Mouse (Mus musculus) hindbrain, embryonic 11.5 days (tissue): ENCODE data around the gene Gng13. TPM values are rescaled to one million over a fixed set of nuclear protein-coding genes. Genes with fewer than 3 reads are reported as not detected.
A peak's percentile ranks its signal among the peaks of the same experiment; 100 is the strongest.

Experiments
- ATAC-seq: fragments of 200-750 bp; cut with Nextera tagmentation; 2 replicates; pipeline ENCODE4 v1.8.0; 2017; ENCODE audit warnings: mild to moderate bottlenecking, moderate TSS enrichment, moderate library complexity; ENCODE audit not compliant: low FRiP score
- DNase-seq: peaks from one replicate; pipeline ENCODE4 v3.0.0-alpha.2; 2015; ENCODE audit warnings: low spot score
- H3K27ac ChIP-seq: fragments of 300-500 bp; sonication (generic); 2 replicates; pipeline ENCODE4 v1.5.1; 2014; ENCODE audit warnings: mild to moderate bottlenecking, low read depth, low read length
- H3K27me3 ChIP-seq: fragments of 300-500 bp; sonication (generic); 2 replicates; pipeline ENCODE4 v1.6.1; 2014; ENCODE audit warnings: mild to moderate bottlenecking, low read length, moderate library complexity, mixed read lengths; ENCODE audit not compliant: control insufficient read depth, insufficient read depth
- H3K36me3 ChIP-seq: fragments of 300-500 bp; sonication (generic); 2 replicates; pipeline ENCODE4 v1.6.1; 2014; ENCODE audit warnings: mild to moderate bottlenecking, low read length, moderate library complexity, mixed read lengths; ENCODE audit not compliant: control insufficient read depth, insufficient read depth
- H3K4me1 ChIP-seq: fragments of 300-500 bp; sonication (generic); replicated peaks from 2 replicates; pipeline ENCODE4 v1.6.1; 2014; ENCODE audit warnings: low read length, mixed read lengths; ENCODE audit not compliant: control insufficient read depth, insufficient read depth
- H3K4me2 ChIP-seq: fragments of 300-500 bp; sonication (generic); replicated peaks from 2 replicates; pipeline ENCODE4 v1.6.1; 2014; ENCODE audit warnings: mild to moderate bottlenecking, low read depth, low read length
- H3K4me3 ChIP-seq: fragments of 300-500 bp; sonication (generic); 2 replicates; pipeline ENCODE4 v1.5.1; 2014; ENCODE audit warnings: low read depth, low read length
- H3K9ac ChIP-seq: fragments of 300-500 bp; sonication (generic); 2 replicates; pipeline ENCODE4 v1.6.1; 2014; ENCODE audit warnings: low read depth, low read length
- H3K9me3 ChIP-seq: fragments of 300-500 bp; sonication (generic); 2 replicates; pipeline ENCODE4 v1.6.1; 2016; ENCODE audit warnings: low read length; ENCODE audit not compliant: control insufficient read depth
- WGBS: fragments of 180-500 bp; shearing (Covaris S2); extraction: QIAGEN DNeasy Blood & Tissue Kit; methylation state at CpG from one replicate; pipeline ENCODE4 v1.1.7; 2014; 5-methylcytosine and 5-hydroxymethylcytosine counted together
- polyA plus RNA-seq: library from polyadenylated mRNA; unstranded; fragments of >200 nt; fragmentation: Nextera tagmentation; extraction: Ambion mirVana; gene quantifications from 2 replicates; pipeline ENCODE4 v1.2.1, GENCODE M21; 2014

Gene Gng13
- polyA plus RNA-seq, 1 experiment from 2014 or later = 2.5 TPM

DNA sequence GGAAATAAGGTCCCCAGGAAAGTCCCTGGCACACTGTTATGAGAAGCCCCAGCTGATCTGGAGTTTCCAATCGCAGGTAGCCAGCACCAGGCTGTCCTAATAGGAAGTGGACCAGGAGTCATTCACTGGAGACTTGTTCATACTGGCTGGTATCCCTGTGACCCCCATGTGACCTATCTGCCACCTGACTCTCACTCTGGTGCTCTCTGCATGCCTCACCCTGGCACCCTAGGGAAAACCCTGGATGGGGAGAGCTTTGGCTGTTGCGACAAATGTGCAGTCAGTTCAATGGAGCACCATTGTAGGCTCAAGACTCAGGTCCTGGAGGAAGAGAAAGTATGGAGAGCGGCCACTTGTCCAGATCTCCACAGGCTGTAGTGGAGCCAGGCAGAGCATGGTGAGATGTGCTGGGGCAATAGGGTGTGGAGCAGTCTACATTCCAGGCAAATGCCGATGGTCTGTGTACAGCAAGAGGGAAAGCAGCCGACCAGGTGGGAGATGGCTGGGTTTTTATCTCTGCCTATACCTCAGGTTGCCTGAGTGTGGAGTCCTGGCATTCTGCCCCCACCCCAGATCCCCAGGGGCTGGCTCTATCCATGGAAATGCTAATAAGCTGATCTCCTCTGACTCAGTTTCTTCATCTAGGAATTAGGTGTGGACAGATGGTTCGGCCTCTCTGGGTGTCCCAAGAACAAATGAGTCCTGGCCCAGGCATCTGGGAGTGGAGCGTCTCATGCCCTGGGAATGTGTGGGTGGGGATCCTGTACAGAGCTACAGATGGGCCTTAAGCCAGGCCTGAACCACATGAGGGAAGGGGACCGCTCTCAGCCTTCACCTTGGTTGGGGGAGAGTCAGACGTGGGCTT, 39.6 kb downstream of the Gng13 start:
- Histone ChIP-seq H3K9ac (no peak overlapping the region), H3K36me3 (no peaks in the 10 kb centered on the region), H3K9me3 (no peaks in the 10 kb centered on the region), H3K4me3 (no peak overlapping the region), H3K4me2 (no peak overlapping the region), H3K4me1 (no peaks in the 10 kb centered on the region), H3K27ac (no peak overlapping the region), H3K27me3 (no peaks in the 10 kb centered on the region)
- no peak for DNase-seq
- 83% methylated on average over 9 of the region's 9 CpGs for WGBS
- no peak for ATAC-seq

DNA sequence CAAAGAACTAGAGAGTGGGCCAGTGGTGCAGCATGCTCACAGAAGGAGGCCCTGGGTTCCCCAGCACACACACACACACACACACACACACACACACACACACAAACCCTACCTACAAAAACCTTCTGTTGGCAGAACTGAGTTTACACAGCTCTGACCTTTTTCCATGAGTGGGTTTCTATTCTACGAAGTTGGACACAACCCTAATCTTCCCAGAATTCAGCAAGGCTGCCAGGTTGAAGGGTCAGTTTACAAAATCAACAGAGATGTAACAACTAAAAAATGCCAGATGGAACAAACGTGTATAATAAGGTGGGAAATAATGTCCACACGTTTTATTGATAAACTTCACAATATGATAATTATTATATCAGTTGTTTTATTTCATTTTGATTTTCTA, 40.7 kb downstream of the Gng13 start:
- no peaks in the 10 kb centered on the region for H3K36me3 ChIP-seq
- H3K9me3 ChIP-seq = no peaks in the 10 kb centered on the region
- ATAC-seq = no peak
- H3K4me2 ChIP-seq = no peak overlapping the region
- no peaks in the 10 kb centered on the region for H3K4me1 ChIP-seq
- DNase-seq = no peak
- no peak overlapping the region for H3K4me3 ChIP-seq
- H3K27me3 ChIP-seq = no peaks in the 10 kb centered on the region
- WGBS = 73% methylated on average over 3 of the region's 3 CpGs
- H3K27ac ChIP-seq = no peak overlapping the region
- H3K9ac ChIP-seq = no peak overlapping the region

DNA sequence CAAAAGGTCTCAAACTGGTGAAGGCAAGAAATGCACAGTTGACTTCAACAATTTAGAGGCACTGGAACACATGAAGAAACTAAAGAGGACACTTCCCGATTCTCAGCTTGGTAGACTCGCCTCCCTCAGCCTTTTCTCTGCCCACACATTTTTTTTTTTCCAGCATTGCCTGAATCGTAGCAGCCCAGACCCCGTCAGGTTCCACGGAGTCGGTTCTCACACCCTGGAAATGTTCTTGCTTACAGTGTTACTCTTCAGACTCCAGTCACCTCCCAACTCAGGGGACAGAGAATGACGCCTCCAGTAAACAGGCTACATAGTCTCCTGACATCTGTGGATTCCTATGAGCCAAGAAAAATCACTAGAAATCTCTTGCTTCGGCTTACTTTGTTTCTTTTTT, 43.2 kb downstream of the Gng13 start:
- no peaks in the 10 kb centered on the region for H3K4me1 ChIP-seq
- H3K36me3 ChIP-seq = no peaks in the 10 kb centered on the region
- WGBS = 73% methylated on average over 8 of the region's 8 CpGs
- H3K4me2 ChIP-seq = no peak overlapping the region
- no peak for DNase-seq
- H3K9ac ChIP-seq = no peak overlapping the region
- no peak for ATAC-seq
- H3K9me3 ChIP-seq = no peaks in the 10 kb centered on the region
- H3K4me3 ChIP-seq = no peak overlapping the region
- H3K27ac ChIP-seq = no peak overlapping the region
- H3K27me3 ChIP-seq = no peaks in the 10 kb centered on the region

DNA sequence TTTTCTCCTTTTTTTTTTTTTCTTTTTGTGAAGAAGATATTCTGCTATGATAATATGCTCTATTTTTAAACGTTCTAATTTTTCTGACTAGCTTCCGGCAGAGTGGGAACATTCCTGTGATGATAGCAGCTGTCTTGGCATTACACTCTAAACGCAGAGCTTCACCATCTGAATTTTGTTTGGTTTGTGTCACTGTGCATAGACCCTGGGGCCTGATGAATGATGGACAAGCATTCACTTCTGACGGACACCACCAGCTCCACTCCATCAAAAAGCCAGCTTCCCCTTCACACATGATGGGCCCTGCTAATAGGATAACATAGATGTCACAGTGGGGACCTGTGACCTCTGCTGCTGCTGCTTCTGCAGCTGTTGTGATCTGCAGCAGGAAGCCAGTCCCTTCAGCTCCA, 44.6 kb downstream of the Gng13 start:
- no peak overlapping the region for H3K9ac ChIP-seq
- WGBS = 34% methylated on average over 4 of the region's 4 CpGs
- no peak overlapping the region for H3K27ac ChIP-seq
- no peaks in the 10 kb centered on the region for H3K36me3 ChIP-seq
- H3K27me3 ChIP-seq = no peaks in the 10 kb centered on the region
- H3K9me3 ChIP-seq = no peaks in the 10 kb centered on the region
- no peak overlapping the region for H3K4me3 ChIP-seq
- H3K4me2 ChIP-seq = no peak overlapping the region
- H3K4me1 ChIP-seq = no peaks in the 10 kb centered on the region
- no peak for ATAC-seq
- DNase-seq = peak; percentile 32

DNA sequence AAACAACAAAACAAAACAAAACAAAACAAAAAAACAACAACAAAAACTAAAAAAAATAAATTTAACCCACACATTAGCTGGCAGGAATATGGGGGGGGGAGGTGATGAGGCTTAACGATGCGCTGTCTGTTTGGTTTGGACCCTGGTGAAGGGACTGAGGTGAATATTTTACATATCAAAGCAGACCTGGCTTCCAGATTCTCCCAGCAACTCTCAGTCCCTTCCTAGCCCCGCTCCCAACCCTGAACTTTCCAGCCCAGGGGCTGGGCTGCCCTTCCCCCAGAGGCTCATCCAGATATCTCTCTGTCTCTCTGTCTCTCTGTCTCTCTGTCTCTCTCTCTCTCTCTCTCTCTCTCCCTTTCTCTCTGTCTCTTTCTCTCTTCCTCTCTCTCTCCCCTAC, 45.6 kb downstream of the Gng13 start:
- DNase-seq (no peak), ATAC-seq (no peak)
- WGBS = 32% methylated on average over 3 of the region's 3 CpGs
- H3K27me3 ChIP-seq = no peaks in the 10 kb centered on the region
- no peak overlapping the region for H3K9ac ChIP-seq
- no peaks in the 10 kb centered on the region for H3K4me1 ChIP-seq
- no peaks in the 10 kb centered on the region for H3K9me3 ChIP-seq
- no peak overlapping the region for H3K4me3 ChIP-seq
- no peaks in the 10 kb centered on the region for H3K36me3 ChIP-seq
- no peak overlapping the region for H3K27ac ChIP-seq
- no peak overlapping the region for H3K4me2 ChIP-seq

DNA sequence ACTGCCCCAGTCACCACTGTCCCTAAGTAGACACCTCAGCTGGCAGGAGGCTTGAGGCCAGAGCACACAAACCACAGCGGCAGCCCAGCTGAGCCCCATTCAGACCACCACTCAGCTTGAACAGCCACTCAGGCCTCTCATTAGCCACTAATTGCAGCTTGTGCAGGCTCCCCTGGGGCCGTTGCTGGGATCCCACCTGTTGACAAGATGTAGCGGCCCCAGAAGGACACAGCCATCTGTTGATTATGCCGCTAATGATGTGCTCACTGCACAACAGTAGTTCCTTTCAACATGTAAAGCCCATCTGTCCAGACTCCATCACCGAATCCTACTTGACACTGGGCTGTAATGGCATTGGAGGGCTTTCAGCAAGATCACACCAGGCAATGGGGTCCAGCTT, 48.9 kb downstream of the Gng13 start:
- Histone ChIP-seq H3K27ac (no peak overlapping the region), H3K9me3 (no peaks in the 10 kb centered on the region), H3K4me1 (no peaks in the 10 kb centered on the region), H3K9ac (no peak overlapping the region), H3K4me2 (no peak overlapping the region), H3K27me3 (0 out of 2 replicates have a peak, but pooled peaks cover 2% of the 10 kb centered on the region), H3K4me3 (no peak overlapping the region), H3K36me3 (no peaks in the 10 kb centered on the region)
- peak; percentile 68 for DNase-seq
- 50% methylated on average over 5 of the region's 5 CpGs for WGBS
- ATAC-seq = peak; percentile 53; the same call in 1 of the 2 replicates

Other genes starting within 250 kb of the Gng13 start
- gene Sstr5, start 219.9 kb upstream of the Gng13 start, polyA plus RNA-seq = 0.07 and 0.12 TPM in 2 replicates
- 7.1 TPM in 2 replicates for gene Sox8, start 146.5 kb upstream of the Gng13 start, polyA plus RNA-seq
- 23.1 and 26.9 TPM in 2 replicates for gene Lmf1, start 138.1 kb upstream of the Gng13 start, polyA plus RNA-seq
- 11.9 and 14.4 TPM in 2 replicates for gene Chtf18, start 10.2 kb downstream of the Gng13 start, polyA plus RNA-seq
- 17.2 and 18.0 TPM in 2 replicates for gene Rpusd1, start 10.5 kb downstream of the Gng13 start, polyA plus RNA-seq
- gene Mslnl, start 18.9 kb downstream of the Gng13 start, polyA plus RNA-seq = not detected in 2 replicates
- 0.25 TPM in 1 of 2 replicates, not detected in the other for gene Msln, start 37.2 kb downstream of the Gng13 start, polyA plus RNA-seq
- 19.9 and 23.2 TPM in 2 replicates for gene Narfl, start 56.6 kb downstream of the Gng13 start, polyA plus RNA-seq
- 63.6 and 70.3 TPM in 2 replicates for gene Haghl, start 68.5 kb downstream of the Gng13 start, polyA plus RNA-seq
- 0.42 TPM in 1 of 2 replicates, not detected in the other for gene Ccdc78, start 69.4 kb downstream of the Gng13 start, polyA plus RNA-seq
- 64.8 and 70.9 TPM in 2 replicates for gene Fam173a, start 75.7 kb downstream of the Gng13 start, polyA plus RNA-seq
- gene AC134908.4, start 78.5 kb downstream of the Gng13 start, polyA plus RNA-seq = 0.56 TPM in 1 of 2 replicates, not detected in the other
- gene Metrn, start 80.0 kb downstream of the Gng13 start, polyA plus RNA-seq = 16.9 and 24.1 TPM in 2 replicates
- gene Fbxl16, start 91.9 kb downstream of the Gng13 start, polyA plus RNA-seq = 12.2 and 15.0 TPM in 2 replicates
- 22.0 and 23.5 TPM in 2 replicates for gene Wdr24, start 106.5 kb downstream of the Gng13 start, polyA plus RNA-seq
- 46.3 and 54.0 TPM in 2 replicates for gene Jmjd8, start 111.7 kb downstream of the Gng13 start, polyA plus RNA-seq
- 290 and 306 TPM in 2 replicates for gene Stub1, start 116.2 kb downstream of the Gng13 start, polyA plus RNA-seq
- gene Rhbdl1, start 120.1 kb downstream of the Gng13 start, polyA plus RNA-seq = 3.1 TPM in 2 replicates
- 1.3 and 1.7 TPM in 2 replicates for gene Gm20683, start 124.6 kb downstream of the Gng13 start, polyA plus RNA-seq
- gene Rhot2, start 127.7 kb downstream of the Gng13 start, polyA plus RNA-seq = 7.9 and 9.3 TPM in 2 replicates
- 13.4 and 14.3 TPM in 2 replicates for gene Wdr90, start 144.3 kb downstream of the Gng13 start, polyA plus RNA-seq
- gene Mcrip2, start 151.6 kb downstream of the Gng13 start, polyA plus RNA-seq = 7.0 and 8.3 TPM in 2 replicates
- 53.2 and 56.6 TPM in 2 replicates for gene Mettl26, start 157.9 kb downstream of the Gng13 start, polyA plus RNA-seq
- 0.71 and 1.3 TPM in 2 replicates for gene Wfikkn1, start 163.7 kb downstream of the Gng13 start, polyA plus RNA-seq
- gene Rab40c, start 202.6 kb downstream of the Gng13 start, polyA plus RNA-seq = 19.1 and 19.5 TPM in 2 replicates
- gene Pigq, start 227.8 kb downstream of the Gng13 start, polyA plus RNA-seq = 45.4 and 47.4 TPM in 2 replicates
- gene Nhlrc4, start 227.8 kb downstream of the Gng13 start, polyA plus RNA-seq = 0.15 and 0.27 TPM in 2 replicates
- gene A930017K11Rik, start 235.4 kb downstream of the Gng13 start, polyA plus RNA-seq = 0.18 and 0.19 TPM in 2 replicates